Mouse (Mus musculus) thymus, postnatal 36 days (tissue): Measurements from ENCODE around the gene Cope.

Source experiments
- DNase-seq, 2 experiments: peaks; one replicate each; pipeline ENCODE4 v3.0.0; 2022; ENCODE audit warnings: mixed read lengths in 2 of 2

Gene Cope

GRCm38 (mm10) chr8:70351035-70351999, 49.0 kb downstream of the Cope start:
- DNase-seq = no peak

GRCm38 (mm10) chr8:70352000-70352384, 49.7 kb downstream of the Cope start:
- no peak for DNase-seq

GRCm38 (mm10) chr8:70352657-70353151, 50.4 kb downstream of the Cope start:
- DNase-seq = peak; percentile 52 to 72

GRCm38 (mm10) chr8:70353194-70353817, 51.0 kb downstream of the Cope start, which contains the start of gene Upf1:
Upf1 (minus strand) TSS chr8:70353278.
- peak; percentile 99 to 100 for DNase-seq

GRCm38 (mm10) chr8:70354004-70354403, 51.7 kb downstream of the Cope start:
- DNase-seq = peak in 1 of 2 experiments; percentile 35

- no peak for DNase-seq
Observed at GRCm38 (mm10) chr8:70356111-70356510, 53.8 kb downstream of the Cope start.

GRCm38 (mm10) chr8:70359411-70359810, 57.1 kb downstream of the Cope start:
- DNase-seq = no peak

- peak; percentile 32 to 36 for DNase-seq
Observed at GRCm38 (mm10) chr8:70360769-70361168, 58.5 kb downstream of the Cope start.

GRCm38 (mm10) chr8:70361484-70362032, 59.2 kb downstream of the Cope start:
- DNase-seq = no peak
